Mouse (Mus musculus) heart, postnatal 0 days (tissue): ENCODE results near the gene Vmn1r128.
"Not testable (repeated sequence)": the region's sequence is repeated elsewhere in the genome, so short reads cannot be mapped to it uniquely, and the experiment has no call there.

Source experiments
- CTCF ChIP-seq: IDR thresholded peaks from 2 replicates; pipeline ENCODE4 v1.5.1; 2016; ENCODE audit warnings: antibody characterized with exemption, control low read depth, low read depth
- EP300 ChIP-seq: IDR thresholded peaks from 2 replicates; pipeline ENCODE4 v1.6.1; 2016; ENCODE audit warnings: antibody characterized with exemption, low read depth

DNA sequence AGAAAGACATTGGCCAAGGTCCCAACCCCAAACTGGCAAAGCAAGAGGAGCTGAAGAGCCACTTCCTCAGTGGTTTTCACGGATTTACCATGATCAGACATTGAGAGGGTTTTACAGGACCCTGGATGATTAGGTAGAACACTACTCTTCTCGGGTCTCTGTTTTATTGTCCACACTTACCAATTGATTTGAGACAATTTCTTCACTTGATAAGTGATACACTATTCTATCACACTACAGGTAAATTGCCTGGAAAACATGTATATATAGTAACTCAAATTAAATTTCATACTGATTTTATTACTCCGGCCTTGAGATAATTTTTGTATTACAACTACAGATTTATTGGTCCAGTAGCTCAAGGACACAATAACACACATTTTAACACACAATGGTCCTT, 29.4 kb upstream of the Vmn1r128 start, which contains the start of gene Vmn1r127:
- not testable (repeated sequence) for TF ChIP-seq CTCF, EP300
